Mouse (Mus musculus) NIH3T3 (cell line): ENCODE results near the gene Eci3.

Source experiments
- DNase-seq: peaks from one replicate; pipeline ENCODE4 v3.0.0-alpha.2; 2012; ENCODE audit warnings: low read depth

Gene Eci3

GRCm38 (mm10) chr13:34934931-34935644 lies 28.5 kb downstream of the Eci3 start:
- DNase-seq = no peak

GRCm38 (mm10) chr13:34924210-34924609 lies 39.4 kb downstream of the Eci3 start, which contains the start of the genes Fam217a and 4933417A18Rik:
TSS of gene Fam217a (minus strand) at chr13:34924310.
TSS of gene 4933417A18Rik (plus strand) at chr13:34924409.
- no peak for DNase-seq

- DNase-seq = no peak
Observed at GRCm38 (mm10) chr13:34916520-34917167, 47.0 kb downstream of the Eci3 start.

- DNase-seq = no peak
Observed at GRCm38 (mm10) chr13:34914614-34915013, 49.0 kb downstream of the Eci3 start.
